Mouse (Mus musculus) cerebellum, adult 2 months (tissue): ENCODE measurements at regions not wholly inside any gene's neighbourhood (a gene's known extent, or its start where the extent isn't known, plus 50 kb on each side); places are given as distances from the start of the nearest gene placed in this dataset.

ENCODE experiments used
- CTCF ChIP-seq: fragments of 200-500 bp; IDR thresholded peaks from 2 replicates; pipeline ENCODE4 v1.5.1; 2011; ENCODE audit warnings: low read depth, mild to moderate bottlenecking, control low read depth, low read length, moderate library complexity, borderline replicate concordance; ENCODE audit not compliant: insufficient read depth
- POLR2A ChIP-seq: fragments of 200-500 bp; IDR thresholded peaks from 2 replicates; pipeline ENCODE4 v1.6.1; 2011; ENCODE audit warnings: low read length, control low read depth, borderline replicate concordance; ENCODE audit not compliant: insufficient read depth

GRCm38 (mm10) chr15:61244511-61244910 is 321.7 kb upstream of the A1bg start:
- TF ChIP-seq CTCF (no peak), POLR2A (no peak)
